Mouse (Mus musculus): ENCODE results near the gene Ndufa3. TPM values are rescaled to one million over a fixed set of nuclear protein-coding genes. Genes with fewer than 3 reads are reported as not detected.
A peak's percentile ranks its signal among the peaks of the same experiment; 100 is the strongest.

Gene Ndufa3
- polyA plus RNA-seq, 1 experiment from 2014 or later: 674 TPM

DNA sequence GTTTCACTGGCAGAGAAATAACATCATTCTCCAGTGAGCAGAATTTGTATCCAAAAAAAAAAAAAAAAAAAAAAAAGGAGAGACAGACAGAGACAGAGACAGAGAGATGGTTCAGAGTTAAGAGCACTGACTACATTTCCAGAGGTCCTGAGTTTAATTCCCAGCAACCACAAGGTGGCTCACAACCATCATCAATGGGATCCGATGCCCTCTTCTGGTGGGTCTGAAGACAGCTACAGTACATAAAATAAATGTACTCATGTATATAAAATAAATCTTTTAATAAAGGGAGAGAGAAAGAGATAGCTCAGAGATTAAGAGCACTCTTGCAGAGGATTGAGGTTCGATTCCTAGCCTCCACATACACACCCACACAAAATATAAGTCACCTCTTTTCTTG lies 39.0 kb upstream of the Ndufa3 start:
- no peak overlapping the region for H3K9ac ChIP-seq (ENCODE audit: low read depth, low read length)
- 0 out of 2 replicates have a peak, but pooled peaks have one; percentile 26 for TF ChIP-seq CTCF (IDR thresholded peaks at IDR 0.05; ENCODE audit: low read depth)
- no peaks in the 10 kb centered on the region for H3K9me3 ChIP-seq (replicated peaks; ENCODE audit: low read length)
- no peaks in the 10 kb centered on the region for H3K4me1 ChIP-seq (replicated peaks; ENCODE audit: insufficient read depth, low read length)
- H3K27me3 ChIP-seq (ENCODE audit: insufficient read depth, low read length): no peaks in the 10 kb centered on the region
- H3K4me2 ChIP-seq (ENCODE audit: low read length): no peak overlapping the region
- H3K4me3 ChIP-seq (replicated peaks; ENCODE audit: low read depth, low read length): no peak overlapping the region
- H3K27ac ChIP-seq: no peak overlapping the region
- no peak for DNase-seq (ENCODE audit: low spot score)
- no peak for ATAC-seq (replicated peaks; ENCODE audit: low FRiP score, low read depth)
- H3K36me3 ChIP-seq (ENCODE audit: insufficient read depth, low read length): no peaks in the 10 kb centered on the region
- WGBS: 80% methylated on average over 2 of the region's 2 CpGs

DNA sequence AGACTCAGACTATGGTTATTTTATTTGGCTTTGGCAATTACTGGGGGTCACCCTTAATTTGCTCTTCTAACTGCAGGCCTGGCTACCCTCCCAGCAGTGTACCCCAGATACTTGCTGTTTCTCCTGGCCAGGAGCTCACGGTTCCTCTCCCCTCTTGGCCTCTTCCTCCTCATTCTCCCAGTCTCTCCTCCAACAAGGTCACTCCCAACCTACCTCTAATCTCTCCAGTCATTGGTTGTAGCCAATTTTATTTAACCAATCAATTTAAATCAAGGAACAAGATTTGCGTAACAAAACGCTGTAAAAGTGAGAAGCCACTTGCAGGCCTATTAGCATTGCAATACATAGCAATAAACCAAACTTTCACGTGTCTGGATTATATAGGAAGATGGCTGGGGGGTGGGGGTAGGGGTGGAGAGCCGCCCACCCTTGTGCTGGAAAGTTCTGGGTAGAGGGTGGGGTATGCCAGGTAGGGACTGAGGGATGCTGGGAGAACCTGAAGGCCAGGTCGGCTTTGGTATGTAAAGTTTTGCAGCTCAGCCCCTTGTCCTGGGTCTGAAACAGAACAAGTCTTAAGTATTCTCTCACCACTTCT lies 38.1 kb upstream of the Ndufa3 start:
- H3K4me3 ChIP-seq (replicated peaks; ENCODE audit: low read depth, low read length): no peak overlapping the region
- WGBS: 51% methylated on average over 6 of the region's 6 CpGs
- no peak for DNase-seq (ENCODE audit: low spot score)

DNA sequence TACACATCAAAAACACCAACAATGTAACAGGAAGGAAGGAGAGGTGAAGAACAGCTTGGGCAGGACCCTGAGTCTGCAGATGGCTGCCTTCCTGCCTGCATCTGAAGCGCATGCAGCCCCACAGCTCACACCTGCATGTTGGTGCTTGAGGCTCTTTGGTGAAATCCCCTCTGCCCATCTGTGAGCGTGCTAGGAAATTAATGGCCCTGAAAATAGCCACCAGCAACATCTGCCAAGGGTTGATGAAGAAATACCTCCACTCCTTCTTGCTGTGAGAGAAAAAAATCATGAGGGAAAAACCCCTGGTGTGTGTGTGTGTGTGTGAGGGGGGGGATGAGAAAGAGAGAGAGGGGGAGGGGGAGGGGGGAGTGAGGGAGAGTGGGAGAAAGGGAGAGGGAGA lies 37.1 kb upstream of the Ndufa3 start:
- no peak overlapping the region for H3K9ac ChIP-seq (ENCODE audit: low read depth, low read length)
- ATAC-seq (replicated peaks; ENCODE audit: low FRiP score, low read depth): no peak
- no peaks in the 10 kb centered on the region for H3K36me3 ChIP-seq (ENCODE audit: insufficient read depth, low read length)
- DNase-seq (ENCODE audit: low spot score): no peak
- H3K4me1 ChIP-seq (replicated peaks; ENCODE audit: insufficient read depth, low read length): no peaks in the 10 kb centered on the region
- no peak for TF ChIP-seq CTCF (IDR thresholded peaks at IDR 0.05; ENCODE audit: low read depth)
- H3K27ac ChIP-seq: no peak overlapping the region
- no peaks in the 10 kb centered on the region for H3K9me3 ChIP-seq (replicated peaks; ENCODE audit: low read length)
- no peak overlapping the region for H3K4me2 ChIP-seq (ENCODE audit: low read length)
- WGBS: 16% methylated on average over 2 of the region's 2 CpGs
- H3K27me3 ChIP-seq (ENCODE audit: insufficient read depth, low read length): no peaks in the 10 kb centered on the region
- H3K4me3 ChIP-seq (replicated peaks; ENCODE audit: low read depth, low read length): no peak overlapping the region

More for the DNA sequence above, 38.1 kb upstream of the Ndufa3 start:
- no peaks in the 10 kb centered on the region for H3K27me3 ChIP-seq (ENCODE audit: insufficient read depth, low read length)
- H3K4me2 ChIP-seq (ENCODE audit: low read length): no peak overlapping the region
- no peak overlapping the region for H3K27ac ChIP-seq
- H3K4me1 ChIP-seq (replicated peaks; ENCODE audit: insufficient read depth, low read length): no peaks in the 10 kb centered on the region
- no peak for ATAC-seq (replicated peaks; ENCODE audit: low FRiP score, low read depth)
- H3K36me3 ChIP-seq (ENCODE audit: insufficient read depth, low read length): no peaks in the 10 kb centered on the region
- no peak for TF ChIP-seq CTCF (IDR thresholded peaks at IDR 0.05; ENCODE audit: low read depth)
- H3K9me3 ChIP-seq (replicated peaks; ENCODE audit: low read length): no peaks in the 10 kb centered on the region
- H3K9ac ChIP-seq (ENCODE audit: low read depth, low read length): no peak overlapping the region

DNA sequence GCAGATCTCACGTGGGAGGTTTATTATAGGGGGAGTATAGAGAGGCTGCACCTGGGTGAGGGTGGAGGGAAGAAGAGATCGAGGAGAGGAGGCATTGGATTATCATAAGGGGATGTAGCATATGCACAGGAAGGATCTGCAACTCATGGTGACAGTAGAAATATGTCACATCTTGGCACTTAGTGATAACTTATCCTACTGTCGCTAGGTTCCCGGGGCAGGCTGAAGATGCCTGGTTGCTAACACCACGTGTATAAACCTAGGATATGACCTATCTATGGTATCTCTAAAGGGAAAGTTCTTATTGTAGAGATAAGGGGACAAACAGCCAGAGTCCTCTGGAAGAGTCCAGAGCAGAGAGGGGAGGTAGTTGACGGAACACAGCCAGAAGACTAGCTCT lies 31.4 kb upstream of the Ndufa3 start:
- 18% methylated on average over 6 of the region's 6 CpGs for WGBS
- H3K9ac ChIP-seq (ENCODE audit: low read depth, low read length): no peak overlapping the region
- H3K36me3 ChIP-seq (ENCODE audit: insufficient read depth, low read length): no peaks in the 10 kb centered on the region
- H3K27me3 ChIP-seq (ENCODE audit: insufficient read depth, low read length): no peaks in the 10 kb centered on the region
- no peak overlapping the region for H3K4me3 ChIP-seq (replicated peaks; ENCODE audit: low read depth, low read length)
- DNase-seq (ENCODE audit: low spot score): no peak
- no peak for ATAC-seq (replicated peaks; ENCODE audit: low FRiP score, low read depth)
- no peaks in the 10 kb centered on the region for H3K4me1 ChIP-seq (replicated peaks; ENCODE audit: insufficient read depth, low read length)
- no peak for TF ChIP-seq CTCF (IDR thresholded peaks at IDR 0.05; ENCODE audit: low read depth)
- H3K4me2 ChIP-seq (ENCODE audit: low read length): no peak overlapping the region
- H3K27ac ChIP-seq: no peak overlapping the region
- no peaks in the 10 kb centered on the region for H3K9me3 ChIP-seq (replicated peaks; ENCODE audit: low read length)

DNA sequence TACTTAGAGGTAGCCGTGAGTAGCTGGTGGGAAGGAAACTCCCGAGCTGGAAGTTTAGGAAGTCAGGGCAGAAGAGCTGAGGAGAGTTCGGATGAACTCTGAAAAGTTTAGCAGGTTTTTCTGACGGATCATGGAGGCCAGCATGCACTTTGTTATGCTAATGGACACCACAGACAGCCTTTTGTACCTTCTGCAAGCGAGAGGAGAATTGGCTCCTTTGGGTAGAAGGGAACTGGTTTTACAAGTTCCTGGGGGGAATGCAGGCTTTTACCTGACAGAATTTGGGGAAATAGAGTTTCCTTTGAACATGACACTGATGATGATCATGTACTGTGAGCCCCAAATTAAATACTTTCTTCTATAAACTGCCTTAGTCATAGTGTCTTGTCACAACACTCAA lies 30.9 kb upstream of the Ndufa3 start:
- no peaks in the 10 kb centered on the region for H3K36me3 ChIP-seq (ENCODE audit: insufficient read depth, low read length)
- no peak for TF ChIP-seq CTCF (IDR thresholded peaks at IDR 0.05; ENCODE audit: low read depth)
- no peak overlapping the region for H3K27ac ChIP-seq
- no peaks in the 10 kb centered on the region for H3K4me1 ChIP-seq (replicated peaks; ENCODE audit: insufficient read depth, low read length)
- no peak overlapping the region for H3K4me2 ChIP-seq (ENCODE audit: low read length)
- H3K4me3 ChIP-seq (replicated peaks; ENCODE audit: low read depth, low read length): no peak overlapping the region
- no peak overlapping the region for H3K9ac ChIP-seq (ENCODE audit: low read depth, low read length)
- no peak for DNase-seq (ENCODE audit: low spot score)
- no peaks in the 10 kb centered on the region for H3K27me3 ChIP-seq (ENCODE audit: insufficient read depth, low read length)
- H3K9me3 ChIP-seq (replicated peaks; ENCODE audit: low read length): no peaks in the 10 kb centered on the region
- 10% methylated on average over 5 of the region's 5 CpGs for WGBS
- ATAC-seq (replicated peaks; ENCODE audit: low FRiP score, low read depth): no peak

DNA sequence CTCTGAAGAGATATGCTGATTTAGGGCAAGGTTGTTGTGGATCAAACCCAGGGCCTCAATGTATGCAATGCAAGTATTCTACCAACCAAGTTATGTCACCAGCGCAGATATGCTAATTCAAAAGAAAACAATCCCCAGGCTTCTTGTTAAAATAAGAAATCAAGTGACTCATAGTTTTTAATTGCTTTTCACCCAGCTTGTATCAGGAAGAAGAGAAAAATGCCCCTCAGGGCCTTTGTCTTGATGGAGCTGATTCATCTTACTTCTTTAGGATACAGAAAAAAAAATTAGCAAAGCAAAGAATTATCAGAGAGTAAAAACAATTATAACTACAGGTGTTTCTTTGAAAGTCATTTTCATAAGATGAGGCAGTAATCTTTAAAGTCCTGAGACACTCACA lies 29.9 kb upstream of the Ndufa3 start:
- ATAC-seq (replicated peaks; ENCODE audit: low FRiP score, low read depth) (no peak), DNase-seq (ENCODE audit: low spot score) (no peak)
- Histone ChIP-seq H3K36me3 (ENCODE audit: insufficient read depth, low read length) (no peaks in the 10 kb centered on the region), H3K4me2 (ENCODE audit: low read length) (no peak overlapping the region), H3K27me3 (ENCODE audit: insufficient read depth, low read length) (no peaks in the 10 kb centered on the region), H3K4me1 (replicated peaks; ENCODE audit: insufficient read depth, low read length) (no peaks in the 10 kb centered on the region), H3K4me3 (replicated peaks; ENCODE audit: low read depth, low read length) (no peak overlapping the region), H3K9me3 (replicated peaks; ENCODE audit: low read length) (no peaks in the 10 kb centered on the region), H3K27ac (no peak overlapping the region), H3K9ac (ENCODE audit: low read depth, low read length) (no peak overlapping the region)
- WGBS: 78% methylated on average over 1 of the region's 1 CpGs
- TF ChIP-seq CTCF (IDR thresholded peaks at IDR 0.05; ENCODE audit: low read depth): no peak

DNA sequence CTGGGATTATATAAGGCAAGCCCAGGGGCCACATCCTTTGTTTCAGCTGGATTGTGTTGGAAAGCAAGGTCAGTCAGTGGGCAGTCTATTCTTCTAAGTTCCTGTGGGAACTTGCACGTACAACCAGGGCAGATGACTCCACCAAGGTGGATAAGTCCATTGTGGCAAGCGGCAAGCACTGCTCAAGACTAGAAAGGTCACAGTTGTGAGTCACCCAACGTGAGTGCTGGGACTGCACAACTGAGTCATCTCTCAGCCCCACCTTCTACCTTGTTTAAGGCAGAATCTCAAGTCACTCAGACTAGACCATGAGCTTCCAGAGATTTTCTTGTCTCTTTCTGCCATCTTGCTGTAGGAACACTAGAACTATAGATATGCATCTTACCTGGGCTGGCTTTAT lies 26.6 kb upstream of the Ndufa3 start:
- no peak overlapping the region for H3K4me2 ChIP-seq (ENCODE audit: low read length)
- 88% methylated on average over 3 of the region's 3 CpGs for WGBS
- ATAC-seq (replicated peaks; ENCODE audit: low FRiP score, low read depth) (no peak), DNase-seq (ENCODE audit: low spot score) (no peak)
- H3K4me1 ChIP-seq (replicated peaks; ENCODE audit: insufficient read depth, low read length): no peaks in the 10 kb centered on the region
- no peaks in the 10 kb centered on the region for H3K9me3 ChIP-seq (replicated peaks; ENCODE audit: low read length)
- H3K27ac ChIP-seq: no peak overlapping the region
- no peaks in the 10 kb centered on the region for H3K27me3 ChIP-seq (ENCODE audit: insufficient read depth, low read length)
- no peak overlapping the region for H3K9ac ChIP-seq (ENCODE audit: low read depth, low read length)
- no peak for TF ChIP-seq CTCF (IDR thresholded peaks at IDR 0.05; ENCODE audit: low read depth)
- H3K36me3 ChIP-seq (ENCODE audit: insufficient read depth, low read length): no peaks in the 10 kb centered on the region
- H3K4me3 ChIP-seq (replicated peaks; ENCODE audit: low read depth, low read length): no peak overlapping the region
